Mouse (Mus musculus) liver, adult (tissue): ENCODE measurements around the gene Ino80d.

Experiments
- GATA4 ChIP-seq: IDR thresholded peaks from 2 replicates; pipeline ENCODE4 v1.6.1; 2014; ENCODE audit warnings: mild to moderate bottlenecking, low read length; ENCODE audit not compliant: insufficient replicate concordance

The Ino80d gene

DNA sequence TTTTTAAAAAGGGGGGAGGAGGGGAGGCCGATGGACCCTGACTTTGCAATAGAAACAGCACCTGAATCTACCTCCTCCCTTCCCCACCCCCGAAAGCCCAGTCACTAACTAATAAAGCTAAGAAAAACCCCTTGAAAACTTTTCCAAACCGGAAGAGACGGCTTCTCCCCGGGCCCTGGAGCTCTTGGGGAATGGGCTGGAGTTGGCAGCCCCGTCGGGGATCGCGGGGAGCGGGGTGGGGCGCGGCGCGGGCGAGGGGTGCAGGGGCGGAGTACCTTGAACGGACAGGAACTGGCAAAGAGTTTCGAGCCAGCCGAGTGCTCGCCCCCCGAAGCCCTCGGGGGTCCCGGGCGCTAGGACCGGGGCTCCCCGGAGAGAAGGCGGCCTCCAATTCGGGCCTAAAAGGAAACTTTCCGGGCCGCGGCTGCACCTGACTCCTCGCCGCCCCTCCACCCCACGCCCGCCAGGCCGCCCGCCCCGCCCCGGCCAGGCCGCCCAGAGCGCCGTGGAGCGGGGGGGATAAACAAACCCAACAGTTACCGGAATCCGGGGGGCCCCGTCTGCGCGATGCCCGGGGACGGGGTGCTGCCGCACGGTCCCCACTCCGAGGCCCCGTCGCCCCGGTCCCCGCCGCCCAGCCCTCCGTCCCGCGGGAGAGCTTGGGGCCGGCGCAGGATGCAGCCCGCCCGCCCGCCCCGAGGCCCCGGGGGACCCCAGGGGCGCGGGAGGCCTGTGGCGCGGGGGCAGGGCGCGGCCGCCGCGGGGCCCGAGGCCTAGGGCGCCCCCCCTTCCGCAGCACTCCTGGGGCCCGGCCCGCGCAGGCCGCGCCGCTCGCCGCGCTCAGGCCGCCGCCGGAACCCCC is 962 bp downstream of the Ino80d start:
- no peak for TF ChIP-seq GATA4

DNA sequence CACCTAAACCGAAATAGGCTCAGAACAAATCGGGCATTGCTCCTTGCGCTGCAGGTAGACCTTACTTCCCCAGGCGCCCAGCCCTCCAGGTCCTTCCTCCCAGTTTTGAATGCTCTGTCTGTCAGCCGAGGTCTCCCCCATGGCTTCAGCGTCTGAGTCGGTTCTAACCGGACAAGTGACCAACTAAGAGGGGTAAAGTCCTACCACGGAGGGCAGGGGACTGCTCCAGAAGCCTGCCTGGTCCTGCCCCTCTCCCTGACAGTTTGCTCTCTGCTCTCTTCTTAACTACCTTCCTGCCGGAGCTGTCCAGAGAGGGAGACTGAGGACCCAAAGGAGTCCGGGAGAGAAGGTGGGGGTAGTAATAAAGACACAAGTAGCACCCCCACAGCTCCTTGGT is 1.6 kb downstream of the Ino80d start:
- TF ChIP-seq GATA4: no peak

DNA sequence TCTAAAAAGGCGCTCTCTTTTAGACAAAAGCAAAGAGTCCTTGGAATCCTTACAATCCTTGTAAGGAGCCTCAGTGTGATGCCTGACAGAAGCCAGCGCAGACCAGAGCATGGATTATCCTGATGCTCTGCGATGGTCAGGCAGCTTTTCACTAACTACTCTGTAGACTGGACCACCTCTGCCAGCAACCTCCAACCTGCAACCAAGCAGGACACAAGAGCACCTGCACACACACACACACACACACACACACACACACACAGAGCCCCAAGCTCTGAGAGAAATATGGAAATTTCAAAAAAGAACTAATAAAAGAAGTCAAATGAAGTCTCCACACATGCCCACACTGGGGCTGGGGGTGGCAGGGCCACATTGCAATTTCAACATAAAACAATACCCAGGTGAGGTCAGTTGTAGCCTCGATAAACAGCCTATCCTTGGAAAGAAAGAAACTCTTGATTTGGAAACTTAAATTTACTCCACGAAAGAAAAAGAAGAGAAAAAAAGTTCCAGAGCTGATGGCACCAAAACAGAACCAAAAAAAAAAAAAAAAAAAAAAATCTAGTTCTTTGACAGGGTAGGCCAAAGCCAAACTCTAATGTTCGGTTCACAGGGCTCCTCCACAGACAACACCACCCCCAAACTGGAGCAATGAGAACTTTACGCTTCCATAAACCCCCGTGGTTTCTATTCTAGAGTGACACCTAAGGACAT is 2.2 kb downstream of the Ino80d start:
- TF ChIP-seq GATA4: no peak

DNA sequence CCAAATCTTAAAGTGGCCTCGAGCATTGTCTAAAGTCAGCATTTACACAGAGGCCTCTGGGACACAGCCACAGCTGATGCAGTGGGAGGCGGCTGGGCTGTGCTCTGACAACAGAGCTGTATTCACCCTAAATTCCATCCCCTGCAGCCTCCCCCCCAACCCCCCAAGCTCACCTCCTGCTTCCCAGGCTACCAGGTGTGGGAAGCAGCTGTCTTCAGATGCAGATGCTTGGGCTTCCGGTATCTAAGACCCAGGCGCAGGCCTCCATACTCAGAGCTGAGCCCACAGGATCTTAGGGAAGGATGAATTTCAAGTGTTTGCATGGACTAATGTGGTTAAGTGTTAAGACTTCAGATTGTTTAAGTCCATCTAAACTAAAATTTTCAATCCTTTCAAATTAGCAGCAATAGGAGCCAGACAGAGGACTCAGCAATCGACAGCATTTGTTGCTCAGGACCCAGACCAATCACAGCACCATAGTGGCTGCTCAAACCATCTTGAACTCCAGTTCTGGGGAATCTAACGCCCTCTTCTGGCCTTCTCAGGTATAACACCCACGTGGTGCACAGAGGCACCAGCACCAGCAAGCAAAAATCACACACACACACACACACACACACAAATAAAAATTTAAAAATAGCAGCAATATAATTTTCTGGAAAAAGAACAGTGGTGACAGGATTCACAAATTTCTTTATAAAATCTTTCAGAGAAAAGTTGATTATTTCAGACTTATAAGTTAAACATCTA is 3.8 kb downstream of the Ino80d start:
- TF ChIP-seq GATA4: no peak

DNA sequence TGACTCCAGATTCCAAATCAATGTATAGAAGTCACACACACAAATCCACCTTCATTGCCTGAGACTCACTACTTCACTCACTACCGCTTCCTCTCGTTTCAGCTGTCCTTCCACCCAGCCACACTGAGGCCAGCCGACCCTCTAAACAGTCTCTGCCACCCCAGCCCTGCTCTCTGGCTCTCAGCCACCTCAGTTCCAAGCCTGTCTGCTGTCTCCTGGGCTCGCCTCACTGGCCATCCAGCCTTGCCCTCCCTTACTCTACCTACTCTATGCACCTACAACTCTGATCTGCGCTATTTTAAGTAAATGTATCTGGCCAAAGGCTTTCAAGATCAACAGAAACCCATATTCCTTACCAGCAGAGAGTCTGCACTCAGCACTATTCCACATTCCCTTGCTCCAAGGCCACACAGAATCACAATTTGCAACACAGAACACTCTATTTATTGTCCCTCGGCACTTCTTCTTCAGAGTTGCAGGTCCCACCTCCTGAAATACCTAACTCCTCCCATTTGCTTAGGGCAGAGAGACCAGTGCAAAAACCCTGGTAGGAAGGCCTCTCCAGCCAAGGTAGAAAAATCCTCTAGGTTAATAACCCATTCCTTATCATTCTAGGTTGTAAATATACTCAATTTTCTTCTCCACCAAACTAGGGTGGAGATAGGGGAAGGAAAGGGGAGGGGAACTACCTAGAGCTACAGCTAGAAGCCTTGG is 6.7 kb downstream of the Ino80d start:
- no peak for TF ChIP-seq GATA4

DNA sequence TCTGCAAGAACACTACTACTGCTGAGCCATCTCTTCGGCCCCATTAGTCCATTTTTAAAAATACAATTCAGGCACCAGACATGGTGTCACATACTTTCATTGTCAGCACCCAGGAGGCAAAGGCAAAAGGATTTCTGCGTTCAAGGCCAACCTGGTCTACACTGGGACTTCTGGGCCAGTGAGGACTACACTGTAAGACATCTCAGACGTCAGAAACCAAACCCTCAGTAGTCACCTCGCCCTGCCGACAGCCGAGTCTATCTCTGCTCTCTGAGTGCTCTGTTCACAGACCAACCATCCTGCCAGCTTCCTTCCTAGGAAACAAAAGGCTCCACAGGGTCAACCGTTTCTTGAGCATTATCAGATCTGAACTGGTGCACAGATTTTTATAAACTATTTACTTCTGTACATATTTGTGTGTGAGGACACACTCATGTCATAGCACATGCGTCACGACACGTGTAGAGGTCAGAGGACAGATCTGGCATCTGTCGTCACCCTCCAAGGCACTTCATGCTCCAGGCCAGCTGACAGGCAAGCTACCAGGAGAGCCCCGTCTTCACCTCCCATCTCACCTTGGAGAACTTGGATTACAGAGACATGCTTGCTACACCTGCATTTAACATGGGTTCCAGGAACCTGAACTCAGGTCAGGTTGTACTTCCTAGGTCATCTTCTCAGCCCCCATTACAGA is 11.6 kb downstream of the Ino80d start:
- TF ChIP-seq GATA4: no peak

DNA sequence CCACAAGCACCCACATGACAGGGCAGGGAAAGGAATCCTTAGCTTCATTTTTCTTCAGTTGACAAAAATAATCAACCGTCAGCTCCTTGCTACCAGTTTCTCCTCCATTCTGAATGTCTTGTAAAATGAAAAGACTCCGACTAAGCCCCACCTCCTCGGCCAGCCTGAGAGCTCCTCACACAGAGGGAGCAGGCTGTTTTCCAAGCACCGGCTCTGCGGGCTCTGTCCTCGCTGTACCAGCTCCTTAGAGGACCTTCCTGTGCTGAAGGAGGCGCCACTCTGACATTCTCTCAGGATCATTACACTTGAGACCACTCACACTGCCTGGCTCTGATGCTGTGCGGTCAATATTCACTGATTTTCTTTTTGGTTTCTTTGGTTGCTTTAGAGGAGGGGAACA is 14.3 kb downstream of the Ino80d start:
- TF ChIP-seq GATA4: no peak

DNA sequence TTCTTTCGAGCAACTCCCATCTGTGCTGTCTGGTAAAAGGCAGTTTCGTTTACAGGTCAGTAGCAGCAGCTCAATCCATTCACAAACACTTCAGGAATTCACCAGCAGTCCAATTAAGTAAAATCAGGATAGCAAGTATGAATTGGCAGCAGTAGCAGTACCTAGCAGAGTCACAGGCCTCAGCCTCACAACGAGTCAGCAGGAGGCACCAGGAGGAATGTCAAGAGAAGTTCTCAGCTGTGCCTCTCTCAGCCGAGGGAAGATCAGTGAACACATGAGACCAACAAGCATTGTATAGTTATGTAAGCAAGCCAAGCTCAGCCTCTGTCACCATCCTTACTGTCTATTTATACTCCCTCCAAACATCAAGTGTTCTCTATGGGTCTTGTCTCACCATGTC is 15.6 kb downstream of the Ino80d start:
- TF ChIP-seq GATA4: no peak

DNA sequence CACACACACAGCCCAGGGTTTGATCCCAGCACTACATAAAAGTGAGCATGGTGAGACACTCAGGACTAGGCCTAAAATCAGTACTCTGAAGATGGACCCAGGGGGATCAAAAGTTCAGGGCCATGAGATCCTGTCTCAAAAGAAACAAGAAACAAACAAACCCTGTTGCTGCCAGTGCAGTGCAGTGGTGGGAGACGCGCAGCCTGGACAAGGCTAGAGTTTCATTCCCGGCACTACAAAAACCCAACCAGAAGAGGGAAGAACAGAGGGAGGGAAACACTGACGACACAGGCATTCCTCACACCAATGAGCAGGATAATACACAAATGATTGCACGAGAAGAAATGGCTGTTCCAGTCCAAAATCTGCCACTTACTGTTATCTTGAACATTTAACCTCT is 18.4 kb downstream of the Ino80d start:
- TF ChIP-seq GATA4: no peak

DNA sequence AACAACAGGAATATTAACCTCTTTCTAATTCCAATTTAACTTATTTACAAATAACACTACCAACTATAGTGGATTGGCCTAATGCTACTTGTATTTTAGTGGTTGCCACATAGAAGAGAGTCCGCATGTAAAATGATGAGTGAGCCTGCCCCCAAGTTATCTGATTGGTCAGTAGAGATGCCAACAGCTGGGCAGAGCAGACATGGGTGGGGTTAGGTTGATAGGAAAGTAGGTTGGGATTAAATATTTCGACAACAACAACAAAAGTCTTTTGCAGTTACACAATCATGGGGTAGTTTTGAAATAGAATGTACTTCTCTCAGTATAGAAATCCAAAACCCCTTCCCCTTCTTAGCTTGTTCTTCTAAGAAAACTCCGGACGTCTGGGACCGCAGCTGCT is 24.7 kb downstream of the Ino80d start:
- no peak for TF ChIP-seq GATA4

DNA sequence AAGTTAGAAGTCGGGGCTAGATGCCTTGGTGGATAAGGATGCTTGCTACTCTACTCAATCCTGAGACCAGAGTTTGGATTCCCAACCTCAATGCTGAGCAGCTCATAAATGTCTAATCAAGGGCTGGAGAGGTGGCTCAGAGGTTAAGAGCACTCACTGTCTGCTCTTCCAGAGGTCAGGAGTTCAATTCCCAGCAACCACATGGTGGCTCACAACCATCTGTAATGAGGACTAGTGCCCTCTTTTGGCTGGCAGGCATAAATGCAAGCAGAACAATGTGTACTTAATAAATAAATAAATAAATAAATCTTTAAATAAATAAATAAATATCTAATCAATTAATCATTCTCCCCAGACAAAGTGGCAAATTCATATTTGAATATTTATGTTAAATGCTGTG is 25.9 kb downstream of the Ino80d start:
- TF ChIP-seq GATA4: no peak

DNA sequence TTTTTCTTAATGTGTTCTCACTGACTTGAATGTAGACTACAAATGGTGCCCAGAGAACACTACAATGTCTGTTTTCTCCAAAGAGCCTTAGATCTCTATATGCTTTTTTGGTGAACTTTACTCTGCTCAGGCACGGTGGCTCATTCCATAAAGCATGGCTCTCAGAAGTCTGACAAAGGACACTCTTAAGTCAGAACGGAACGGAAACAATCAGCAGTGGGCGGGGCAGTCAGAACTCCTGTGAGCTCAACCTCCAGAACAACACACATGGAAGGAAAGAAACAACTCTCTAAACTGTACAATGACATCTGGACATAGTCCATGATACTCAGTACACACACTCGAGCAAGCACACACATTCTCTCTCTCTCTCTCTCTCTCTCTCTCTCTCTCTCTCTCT is 34.2 kb downstream of the Ino80d start:
- no peak for TF ChIP-seq GATA4

DNA sequence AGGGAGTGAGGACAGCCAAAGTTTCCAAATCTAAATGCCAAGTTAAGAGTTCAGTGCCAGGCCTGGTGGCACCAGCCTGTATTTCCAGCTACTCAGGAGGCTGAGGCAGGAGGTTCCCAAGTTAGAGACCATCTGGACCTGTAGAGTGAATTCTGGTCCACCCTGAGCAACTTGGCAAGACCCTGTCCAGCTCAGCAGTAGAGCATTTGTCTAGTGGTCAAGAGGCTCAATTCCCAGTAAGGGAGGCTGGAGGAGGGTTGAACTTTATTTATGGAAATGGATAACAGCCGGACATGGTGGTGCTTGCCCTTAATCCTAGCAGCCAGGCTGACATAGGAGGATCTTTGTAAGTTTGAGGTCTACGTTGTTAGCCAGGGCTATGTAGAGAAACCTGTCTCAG is 38.1 kb downstream of the Ino80d start:
- TF ChIP-seq GATA4: no peak

DNA sequence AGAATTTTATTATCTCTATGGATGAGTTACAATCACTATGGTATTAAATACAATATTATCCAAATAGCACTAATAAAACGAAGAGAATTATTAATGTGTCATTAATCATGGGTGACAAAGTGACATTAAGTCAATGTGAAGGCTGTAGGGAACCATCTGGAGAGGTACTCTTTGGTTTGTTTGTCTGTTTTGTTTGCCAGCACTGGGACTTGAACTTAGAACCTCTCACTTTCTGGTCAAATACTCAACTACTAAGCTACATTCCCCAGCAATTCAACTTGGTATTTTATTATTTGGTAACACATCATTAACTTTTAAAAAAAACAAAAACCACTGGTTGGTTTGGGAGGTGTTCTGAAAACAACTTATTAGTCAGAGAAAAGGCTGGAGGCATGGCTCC is 43.1 kb downstream of the Ino80d start:
- TF ChIP-seq GATA4: no peak

DNA sequence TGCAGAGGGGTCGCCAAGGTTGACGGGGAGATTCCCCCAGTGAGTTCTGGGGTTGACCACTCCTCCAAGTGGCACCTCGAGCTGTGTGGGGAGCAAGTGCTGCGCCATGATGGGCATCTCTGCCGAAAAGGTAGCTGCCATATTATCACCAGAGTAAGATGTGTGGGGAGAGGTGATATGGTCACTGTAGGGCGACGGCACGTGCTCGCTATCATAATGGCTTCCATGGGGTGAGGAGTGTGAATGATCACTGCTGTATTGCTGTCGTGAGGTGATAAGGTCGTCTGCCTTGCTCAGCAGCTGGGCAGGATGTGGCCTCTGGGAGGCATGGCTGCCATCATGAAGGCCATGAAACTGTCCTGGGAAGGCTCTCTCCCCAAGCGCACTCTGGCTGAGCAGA is 56.1 kb downstream of the Ino80d start:
- TF ChIP-seq GATA4: no peak
